Mouse (Mus musculus) lung, adult 10 weeks (tissue): ENCODE measurements around the gene Bco1. TPM values are rescaled to one million over a fixed set of nuclear protein-coding genes. Genes with fewer than 3 reads are reported as not detected.

ENCODE experiments used
- polyA plus RNA-seq: library from polyadenylated mRNA; stranded (reverse); fragments of 350-450 nt; fragmentation: Illumina TruSeq; extraction: RNeasy Lipid Tissue Mini Kit (QIAGEN cat#74804); gene quantifications from one replicate; pipeline ENCODE4 v1.2.3, GENCODE M21; 2014; ENCODE audit warnings: low read depth, low replicate concordance; ENCODE audit not compliant: insufficient read depth

Gene Bco1
- polyA plus RNA-seq: 0.15 TPM

GRCm38 (mm10) chr8:117095647-117096046 is at the start of gene Bco1:
Bco1 (plus strand) TSS chr8:117095854.

GRCm38 (mm10) chr8:117082399-117082872 is 13.2 kb upstream of the Bco1 start, which contains the start of gene Pkd1l2:
Pkd1l2 (minus strand) TSS chr8:117082449.

GRCm38 (mm10) chr8:117158135-117158761 is 62.6 kb downstream of the Bco1 start, which contains the start of gene Gan:
Gan (plus strand) TSS chr8:117158135.

Other genes with a start within 250 kb of the Bco1 start
- 19.2 TPM for gene Cmc2, start 174.4 kb upstream of the Bco1 start, polyA plus RNA-seq
- 0.79 TPM for gene Cenpn, start 174.1 kb upstream of the Bco1 start, polyA plus RNA-seq
- 7.1 TPM for gene Atmin, start 152.5 kb upstream of the Bco1 start, polyA plus RNA-seq
- gene 1700030J22Rik, start 116.9 kb upstream of the Bco1 start, polyA plus RNA-seq: 1.1 TPM
- gene Gcsh, start 102.3 kb upstream of the Bco1 start, polyA plus RNA-seq: 31.6 TPM
- not detected for gene Pkd1l2, start 13.4 kb upstream of the Bco1 start, polyA plus RNA-seq
- gene Gan, start 62.3 kb downstream of the Bco1 start, polyA plus RNA-seq: 1.7 TPM
- gene Cmip, start 161.2 kb downstream of the Bco1 start, polyA plus RNA-seq: 8.5 TPM